Mouse (Mus musculus) lung, embryonic 14.5 days (tissue): ENCODE results near the gene Bcl11b. TPM values are rescaled to one million over a fixed set of nuclear protein-coding genes. Genes with fewer than 3 reads are reported as not detected.
A peak's percentile ranks its signal among the peaks of the same experiment; 100 is the strongest.

Experiments
- ATAC-seq: fragments of 200-750 bp; cut with Nextera tagmentation; 2 replicates; pipeline ENCODE4 v1.8.0; 2017; ENCODE audit warnings: mild to moderate bottlenecking, moderate TSS enrichment, moderate library complexity; ENCODE audit not compliant: insufficient read depth
- DNase-seq: peaks from one replicate; pipeline ENCODE4 v3.0.0-alpha.2; 2015
- H3K27ac ChIP-seq: fragments of 300-500 bp; sonication (generic); 2 replicates; pipeline ENCODE4 v1.5.1; 2014; ENCODE audit warnings: low read depth, mild to moderate bottlenecking, moderate library complexity
- H3K27me3 ChIP-seq: fragments of 300-500 bp; sonication (generic); 2 replicates; pipeline ENCODE4 v1.6.1; 2014; ENCODE audit warnings: low read length, control low read depth; ENCODE audit not compliant: insufficient read depth
- H3K36me3 ChIP-seq: fragments of 300-500 bp; sonication (generic); 2 replicates; pipeline ENCODE4 v1.6.1; 2014; ENCODE audit warnings: control low read depth; ENCODE audit not compliant: insufficient read depth
- H3K4me1 ChIP-seq: fragments of 300-500 bp; sonication (generic); 2 replicates; pipeline ENCODE4 v1.6.1; 2014; ENCODE audit warnings: antibody characterized with exemption, control low read depth; ENCODE audit not compliant: insufficient read depth
- H3K4me2 ChIP-seq: fragments of 300-500 bp; sonication (generic); 2 replicates; pipeline ENCODE4 v1.6.1; 2014; ENCODE audit warnings: mild to moderate bottlenecking
- H3K4me3 ChIP-seq: fragments of 300-500 bp; sonication (generic); 2 replicates; pipeline ENCODE4 v1.5.1; 2014; ENCODE audit warnings: low read depth, low read length
- H3K9ac ChIP-seq: fragments of 300-500 bp; sonication (generic); 2 replicates; pipeline ENCODE4 v1.6.1; 2014
- H3K9me3 ChIP-seq: fragments of 300-500 bp; sonication (generic); 2 replicates; pipeline ENCODE4 v1.6.1; 2016; ENCODE audit warnings: low read depth, low read length, control low read depth
- CTCF ChIP-seq: IDR thresholded peaks from 2 replicates; pipeline ENCODE4 v1.5.1; 2016; ENCODE audit warnings: antibody characterized with exemption, low read depth
- WGBS: fragments of 180-500 bp; shearing (Covaris S2); extraction: QIAGEN DNeasy Blood & Tissue Kit; methylation state at CpG from one replicate; pipeline ENCODE4 v1.1.7; 2014; 5-methylcytosine and 5-hydroxymethylcytosine counted together
- polyA plus RNA-seq: library from polyadenylated mRNA; unstranded; fragments of >200 nt; fragmentation: Nextera tagmentation; extraction: Ambion mirVana; gene quantifications from 2 replicates; pipeline ENCODE4 v1.2.1, GENCODE M21; 2014

Gene Bcl11b
- 4.0 and 4.4 TPM in 2 replicates for polyA plus RNA-seq

GRCm38 (mm10) chr12:108003483-108003882 is at the start of gene Bcl11b:
Gene Bcl11b, minus strand, starts transcription at chr12:108003602.
- no peaks in the 10 kb centered on the region for H3K36me3 ChIP-seq
- H3K4me1 ChIP-seq: peaks cover 3% of the 10 kb centered on the region; the same call in 1 of the 2 replicates
- no peak for TF ChIP-seq CTCF
- H3K4me3 ChIP-seq: peak within 1 kb of the TSS; percentile 75
- H3K9ac ChIP-seq: peak within 1 kb of the TSS; percentile 71
- ATAC-seq: no peak
- peak within 1 kb of the TSS; percentile 95 for H3K4me2 ChIP-seq
- under 1% methylated on average over 19 of the region's 19 CpGs for WGBS
- peak; percentile 38 for DNase-seq
- peaks cover 59% of the 10 kb centered on the region for H3K27me3 ChIP-seq
- peak within 1 kb of the TSS; percentile 90 for H3K27ac ChIP-seq
- no peaks in the 10 kb centered on the region for H3K9me3 ChIP-seq

DNA sequence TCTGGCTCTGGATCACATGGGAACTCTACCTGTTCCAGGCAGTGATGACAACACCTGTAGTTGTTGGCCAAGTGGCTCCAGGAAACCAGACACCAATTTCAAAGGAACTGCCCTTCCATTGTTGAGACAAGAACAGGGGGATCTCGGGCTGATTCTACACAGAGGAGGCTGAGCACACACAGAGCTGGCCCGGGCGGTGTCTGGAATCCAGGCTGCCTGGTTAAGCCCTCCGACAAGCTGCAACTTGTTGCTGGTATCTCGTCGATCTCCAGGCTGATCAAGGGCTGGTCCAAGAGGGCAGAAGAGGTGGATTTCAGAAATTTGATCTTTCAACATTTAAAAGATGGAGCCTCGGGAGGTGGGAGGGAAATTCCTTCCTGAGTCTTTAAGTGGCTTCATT is 47.6 kb upstream of the Bcl11b start:
- no peak for TF ChIP-seq CTCF
- DNase-seq: peak; percentile 17

DNA sequence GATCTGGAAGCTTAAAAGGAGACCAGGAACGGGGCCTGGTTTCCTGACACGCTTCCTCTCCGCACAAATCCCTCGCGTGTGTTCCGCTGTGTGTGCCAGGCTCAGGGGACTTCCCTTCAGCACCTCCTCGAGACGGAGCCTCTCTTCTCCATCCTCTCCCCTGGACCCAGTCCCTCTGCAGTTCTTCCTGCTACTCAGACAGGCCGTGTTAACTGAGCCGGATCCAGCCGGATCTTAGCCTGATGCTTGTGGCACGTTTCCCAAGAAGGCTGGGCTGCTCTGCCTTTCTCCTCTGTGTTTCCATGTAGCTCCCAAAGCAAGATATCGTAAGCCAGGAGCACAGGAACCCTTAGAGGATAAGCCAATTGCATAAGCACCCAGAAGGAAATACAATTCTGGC is 46.2 kb upstream of the Bcl11b start:
- DNase-seq: no peak
- ATAC-seq: no peak
- Histone ChIP-seq H3K9ac (no peak overlapping the region), H3K4me1 (no peaks in the 10 kb centered on the region), H3K27me3 (no peaks in the 10 kb centered on the region), H3K4me3 (no peak overlapping the region), H3K27ac (no peak overlapping the region), H3K9me3 (no peaks in the 10 kb centered on the region), H3K4me2 (no peak overlapping the region), H3K36me3 (no peaks in the 10 kb centered on the region)
- no peak for TF ChIP-seq CTCF
- 58% methylated on average over 13 of the region's 13 CpGs for WGBS

More for the DNA sequence above, 47.6 kb upstream of the Bcl11b start:
- Histone ChIP-seq H3K27me3 (no peaks in the 10 kb centered on the region), H3K9ac (no peak overlapping the region), H3K4me3 (no peak overlapping the region), H3K27ac (no peak overlapping the region), H3K9me3 (no peaks in the 10 kb centered on the region), H3K4me2 (no peak overlapping the region), H3K4me1 (no peaks in the 10 kb centered on the region), H3K36me3 (no peaks in the 10 kb centered on the region)
- peak; percentile 69; the same call in 1 of the 2 replicates for ATAC-seq
- 46% methylated on average over 7 of the region's 7 CpGs for WGBS

GRCm38 (mm10) chr12:108042239-108042571 is 38.8 kb upstream of the Bcl11b start:
- Histone ChIP-seq H3K9ac (no peak overlapping the region), H3K9me3 (no peaks in the 10 kb centered on the region), H3K36me3 (no peaks in the 10 kb centered on the region), H3K27me3 (no peaks in the 10 kb centered on the region), H3K4me1 (no peaks in the 10 kb centered on the region), H3K4me2 (no peak overlapping the region), H3K4me3 (no peak overlapping the region), H3K27ac (no peak overlapping the region)
- TF ChIP-seq CTCF: no peak
- ATAC-seq (no peak), DNase-seq (no peak)
- WGBS: 44% methylated on average over 3 of the region's 3 CpGs

DNA sequence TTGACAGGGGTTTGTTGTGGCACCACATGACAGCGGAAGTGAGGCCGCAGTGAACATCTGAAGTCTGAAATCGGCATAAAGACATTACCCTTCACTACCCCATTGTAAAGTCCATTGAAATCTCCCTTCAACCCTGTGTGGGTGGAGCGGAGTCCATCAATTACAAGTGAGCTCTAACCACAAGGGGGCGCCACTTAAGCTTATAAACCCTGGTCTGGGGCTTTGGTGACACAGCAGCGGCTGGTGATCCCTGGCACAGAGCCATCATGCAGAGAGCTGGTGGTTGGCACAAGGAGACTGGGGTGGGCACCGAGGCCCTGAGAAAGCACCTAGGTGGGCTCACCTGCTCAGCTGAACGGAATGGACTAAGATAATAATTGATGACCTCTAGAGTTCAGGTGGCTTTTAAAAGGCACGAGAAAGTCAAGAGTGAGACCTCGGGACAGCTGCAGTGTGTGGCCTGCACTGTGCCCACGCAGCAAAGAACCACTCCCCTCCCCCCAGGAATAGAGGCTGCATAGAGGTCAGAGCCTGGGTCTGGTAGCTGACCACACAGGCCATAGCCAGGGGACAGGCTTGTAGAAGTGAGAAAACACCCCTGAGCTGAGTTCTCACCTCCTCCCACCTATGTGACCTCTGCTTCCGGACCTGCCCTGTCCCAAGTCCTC is 38.3 kb upstream of the Bcl11b start:
- Histone ChIP-seq H3K4me2 (no peak overlapping the region), H3K27ac (no peak overlapping the region), H3K36me3 (no peaks in the 10 kb centered on the region), H3K9ac (no peak overlapping the region), H3K4me3 (no peak overlapping the region), H3K4me1 (no peaks in the 10 kb centered on the region), H3K9me3 (no peaks in the 10 kb centered on the region), H3K27me3 (no peaks in the 10 kb centered on the region)
- TF ChIP-seq CTCF: peak; percentile 75
- DNase-seq (peak; percentile 90), ATAC-seq (peak; percentile 62; the same call in 1 of the 2 replicates)
- 35% methylated on average over 12 of the region's 12 CpGs for WGBS

GRCm38 (mm10) chr12:108037446-108037845 is 34.0 kb upstream of the Bcl11b start:
- no peak for TF ChIP-seq CTCF
- Histone ChIP-seq H3K27me3 (no peaks in the 10 kb centered on the region), H3K4me1 (no peaks in the 10 kb centered on the region), H3K36me3 (no peaks in the 10 kb centered on the region), H3K9me3 (no peaks in the 10 kb centered on the region), H3K27ac (no peak overlapping the region), H3K4me3 (no peak overlapping the region), H3K9ac (no peak overlapping the region), H3K4me2 (no peak overlapping the region)
- DNase-seq: no peak
- 26% methylated on average over 6 of the region's 6 CpGs for WGBS
- ATAC-seq: no peak

GRCm38 (mm10) chr12:108035412-108036078 is 32.1 kb upstream of the Bcl11b start:
- no peak overlapping the region for H3K27ac ChIP-seq
- H3K4me3 ChIP-seq: no peak overlapping the region
- no peak overlapping the region for H3K9ac ChIP-seq
- TF ChIP-seq CTCF: no peak
- 54% methylated on average over 13 of the region's 13 CpGs for WGBS
- no peaks in the 10 kb centered on the region for H3K4me1 ChIP-seq
- no peaks in the 10 kb centered on the region for H3K9me3 ChIP-seq
- ATAC-seq: no peak
- H3K36me3 ChIP-seq: no peaks in the 10 kb centered on the region
- peak; percentile 2 for DNase-seq
- no peak overlapping the region for H3K4me2 ChIP-seq
- no peaks in the 10 kb centered on the region for H3K27me3 ChIP-seq
